Mouse (Mus musculus) myocyte (in vitro differentiated cells): ENCODE data around the gene Gm20388. TPM values are rescaled to one million over a fixed set of nuclear protein-coding genes. Genes with fewer than 3 reads are reported as not detected.

Source experiments
- H3K27me3 ChIP-seq: one replicate; pipeline ENCODE4 v1.6.1; 2011; ENCODE audit not compliant: control insufficient read depth, insufficient read depth, insufficient read length
- H3K36me3 ChIP-seq: one replicate; pipeline ENCODE4 v1.6.1; 2011; ENCODE audit not compliant: control insufficient read depth, insufficient read depth
- H3K4me2 ChIP-seq: one replicate; pipeline ENCODE4 v1.6.1; 2011; ENCODE audit warnings: low read depth, control low read depth
- H3K4me3 ChIP-seq: one replicate; pipeline ENCODE4 v1.5.1; 2011; ENCODE audit warnings: mild to moderate bottlenecking, control low read depth, moderate library complexity
- H3K79me2 ChIP-seq: one replicate; pipeline ENCODE4 v1.6.1; 2011; ENCODE audit not compliant: control insufficient read depth, insufficient read depth
- H3ac ChIP-seq: one replicate; pipeline ENCODE4 v1.6.1; 2011; ENCODE audit not compliant: control insufficient read depth, insufficient read length
- CEBPB ChIP-seq: IDR thresholded peaks from 2 replicates; pipeline ENCODE4 v1.6.1; 2011; ENCODE audit warnings: mild to moderate bottlenecking, moderate library complexity; ENCODE audit not compliant: poor library complexity, insufficient read depth, severe bottlenecking
- E2F4 ChIP-seq: IDR thresholded peaks from one replicate; pipeline ENCODE4 v1.6.1; 2011; ENCODE audit warnings: mild to moderate bottlenecking, control low read depth, moderate library complexity; ENCODE audit not compliant: insufficient read depth
- MAX ChIP-seq: IDR thresholded peaks from one replicate; pipeline ENCODE4 v1.6.1; 2011; ENCODE audit warnings: low read depth, mild to moderate bottlenecking, control low read depth
- MYOD1 ChIP-seq, 3 experiments: IDR thresholded peaks; one replicate each; pipeline ENCODE4 v1.6.1; 2011; ENCODE audit warnings: control low read depth in 2 of 3, low read depth in 2 of 3, mild to moderate bottlenecking in 2 of 3, moderate library complexity in 1 of 3; ENCODE audit not compliant: insufficient read length in 2 of 3, control insufficient read depth in 1 of 3
- MYOG ChIP-seq, 3 experiments: IDR thresholded peaks; one replicate each; pipeline ENCODE4 v1.6.1; 2011; ENCODE audit warnings: control low read depth in 2 of 3, low read depth in 2 of 3, mild to moderate bottlenecking in 2 of 3; ENCODE audit not compliant: insufficient read length in 2 of 3, control insufficient read depth in 1 of 3, insufficient read depth in 1 of 3
- POLR2A ChIP-seq: IDR thresholded peaks from one replicate; pipeline ENCODE4 v1.6.1; 2011; ENCODE audit warnings: low read depth, mild to moderate bottlenecking, control low read depth, moderate library complexity; ENCODE audit not compliant: insufficient read length
- POLR2AphosphoS2 ChIP-seq: IDR thresholded peaks from one replicate; pipeline ENCODE4 v1.6.1; 2011; ENCODE audit warnings: low read depth, control low read depth; ENCODE audit not compliant: insufficient read length
- REST ChIP-seq: IDR thresholded peaks from one replicate; pipeline ENCODE4 v1.6.1; 2011; ENCODE audit warnings: mild to moderate bottlenecking, control low read depth, moderate library complexity; ENCODE audit not compliant: insufficient read depth, insufficient read length
- SRF ChIP-seq: IDR thresholded peaks from one replicate; pipeline ENCODE4 v1.6.1; 2011; ENCODE audit warnings: low read depth; ENCODE audit not compliant: control insufficient read depth, insufficient read length
- TCF12 ChIP-seq: IDR thresholded peaks from one replicate; pipeline ENCODE4 v1.6.1; 2011; ENCODE audit warnings: mild to moderate bottlenecking, control low read depth; ENCODE audit not compliant: poor library complexity, insufficient read depth, severe bottlenecking
- TCF3 ChIP-seq: IDR thresholded peaks from one replicate; pipeline ENCODE4 v1.6.1; 2011; ENCODE audit warnings: low read depth, control low read depth; ENCODE audit not compliant: insufficient read length
- USF1 ChIP-seq: IDR thresholded peaks from one replicate; pipeline ENCODE4 v1.6.1; 2011; ENCODE audit warnings: low read depth, mild to moderate bottlenecking, control low read depth, moderate library complexity
- polyA plus RNA-seq: library from polyadenylated mRNA; unstranded; fragments of >200 nt; fragmentation: generic; extraction: Trizol; gene quantifications from one replicate; pipeline ENCODE4 v1.2.1, GENCODE M21; 2012; ENCODE audit warnings: missing spikeins

Gm20388 gene
- polyA plus RNA-seq, 1 experiment = 15.3 TPM

DNA sequence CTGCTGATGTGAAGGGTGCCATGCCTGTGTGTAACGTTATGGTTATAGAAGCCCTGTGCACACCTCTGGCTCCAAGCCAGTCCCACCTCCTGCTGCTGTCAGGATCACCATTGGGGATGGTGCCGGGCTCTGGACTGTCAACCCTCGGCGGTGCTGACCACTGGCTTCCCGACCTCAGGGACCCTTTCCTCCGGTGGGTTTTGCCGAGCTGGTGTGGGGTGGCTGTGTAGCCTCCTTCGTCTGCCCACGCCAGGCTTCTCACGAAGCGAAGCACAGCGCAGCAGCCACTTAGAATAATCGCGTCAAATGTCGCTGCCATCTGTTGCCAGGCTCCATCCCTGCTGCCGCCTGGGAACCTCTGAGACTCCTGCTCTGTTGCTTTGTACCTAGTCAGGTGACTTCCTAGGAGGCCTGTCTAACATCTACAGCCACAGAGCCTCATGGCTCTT, 637.7 kb downstream of the Gm20388 start:
- Histone ChIP-seq H3ac (no peak overlapping the region), H3K4me2 (no peak overlapping the region)
- TF ChIP-seq TCF12 = no peak
- no peak for TF ChIP-seq CEBPB
- no peak for TF ChIP-seq TCF3
- no peak for TF ChIP-seq POLR2AphosphoS2

DNA sequence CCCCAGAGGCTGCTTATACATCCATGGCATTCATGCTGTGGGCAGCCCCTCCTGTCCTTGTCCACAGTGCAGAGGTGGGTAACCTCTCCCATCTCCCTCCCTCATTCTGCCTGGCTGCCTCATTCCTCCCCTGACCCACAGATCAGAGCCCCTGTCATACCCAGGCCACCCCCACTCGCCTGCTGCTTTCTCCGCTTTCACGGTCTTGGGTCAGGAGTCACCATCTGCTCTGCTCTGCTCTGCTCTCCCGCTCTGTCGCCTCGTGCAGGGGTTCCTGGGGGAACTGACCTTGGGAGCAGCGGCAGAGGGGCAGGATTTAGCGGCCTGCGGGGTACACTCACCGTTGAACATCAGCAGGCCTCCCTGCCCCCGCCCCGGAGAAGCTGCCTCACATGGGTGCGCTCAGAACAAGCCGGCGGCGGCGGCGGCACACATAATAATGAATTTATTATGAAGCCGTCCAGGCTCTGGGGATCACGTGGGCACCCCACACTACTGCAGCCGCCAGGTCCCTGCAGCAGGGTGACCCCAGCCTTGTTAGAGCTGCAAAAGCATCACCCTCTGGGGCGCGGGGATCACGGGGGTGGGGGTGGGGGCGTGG, 638.8 kb downstream of the Gm20388 start:
- no peaks in the 10 kb centered on the region for H3K27me3 ChIP-seq
- H3K79me2 ChIP-seq = peaks cover 26% of the 10 kb centered on the region
- TF ChIP-seq USF1 = no peak
- no peak for TF ChIP-seq POLR2AphosphoS2
- no peak for TF ChIP-seq TCF12
- no peak for TF ChIP-seq MAX
- H3K36me3 ChIP-seq = no peaks in the 10 kb centered on the region
- no peak overlapping the region for H3K4me2 ChIP-seq
- H3K4me3 ChIP-seq = no peak overlapping the region
- no peak overlapping the region for H3ac ChIP-seq

More for the DNA sequence above, 637.7 kb downstream of the Gm20388 start:
- no peaks in the 10 kb centered on the region for H3K36me3 ChIP-seq
- H3K4me3 ChIP-seq = no peak overlapping the region
- H3K27me3 ChIP-seq = no peaks in the 10 kb centered on the region
- H3K79me2 ChIP-seq = peaks cover 26% of the 10 kb centered on the region

GRCm38 (mm10) chr8:120549922-120550321, 639.3 kb downstream of the Gm20388 start:
- no peak overlapping the region for H3K4me3 ChIP-seq
- peaks cover 24% of the 10 kb centered on the region for H3K79me2 ChIP-seq
- TF ChIP-seq USF1 (no peak), E2F4 (no peak), TCF12 (no peak), MAX (no peak), MYOD1 (IDR thresholded peaks at IDR 0.05; ENCODE audit: control insufficient read depth in 1 of 3, insufficient read length in 2 of 3, low read depth in 2 of 3) (no peak), REST (no peak), MYOG (IDR thresholded peaks at IDR 0.05; ENCODE audit: control insufficient read depth in 1 of 3, insufficient read depth in 1 of 3, insufficient read length in 2 of 3, low read depth in 2 of 3) (no peak), POLR2A (no peak), CEBPB (no peak), TCF3 (no peak), SRF (no peak), POLR2AphosphoS2 (no peak)
- no peaks in the 10 kb centered on the region for H3K36me3 ChIP-seq
- no peaks in the 10 kb centered on the region for H3K27me3 ChIP-seq
- no peak overlapping the region for H3K4me2 ChIP-seq
- no peak overlapping the region for H3ac ChIP-seq

GRCm38 (mm10) chr8:120550430-120550829, 639.8 kb downstream of the Gm20388 start:
- no peak overlapping the region for H3ac ChIP-seq
- no peak overlapping the region for H3K4me3 ChIP-seq
- H3K4me2 ChIP-seq = no peak overlapping the region
- H3K79me2 ChIP-seq = peaks cover 19% of the 10 kb centered on the region
- H3K36me3 ChIP-seq = no peaks in the 10 kb centered on the region
- TF ChIP-seq CEBPB = no peak
- no peak for TF ChIP-seq SRF
- TF ChIP-seq TCF3 = no peak
- H3K27me3 ChIP-seq = no peaks in the 10 kb centered on the region

- H3K27me3 ChIP-seq = no peaks in the 10 kb centered on the region
- H3ac ChIP-seq = no peak overlapping the region
- TF ChIP-seq TCF12 (no peak), TCF3 (no peak), CEBPB (no peak), USF1 (no peak), MYOG (IDR thresholded peaks at IDR 0.05; ENCODE audit: control insufficient read depth in 1 of 3, insufficient read depth in 1 of 3, insufficient read length in 2 of 3, low read depth in 2 of 3) (no peak), POLR2A (no peak), REST (no peak), POLR2AphosphoS2 (no peak), SRF (no peak), MAX (no peak)
- H3K4me3 ChIP-seq = no peak overlapping the region
- no peak overlapping the region for H3K4me2 ChIP-seq
- no peaks in the 10 kb centered on the region for H3K36me3 ChIP-seq
- H3K79me2 ChIP-seq = peaks cover 19% of the 10 kb centered on the region
Measured at GRCm38 (mm10) chr8:120550937-120551676, 640.5 kb downstream of the Gm20388 start.

- TF ChIP-seq MYOG (IDR thresholded peaks at IDR 0.05; ENCODE audit: control insufficient read depth in 1 of 3, insufficient read depth in 1 of 3, insufficient read length in 2 of 3, low read depth in 2 of 3) (no peak), E2F4 (no peak), POLR2AphosphoS2 (no peak), TCF12 (no peak), REST (no peak), SRF (no peak), USF1 (no peak), MAX (no peak), TCF3 (no peak), MYOD1 (IDR thresholded peaks at IDR 0.05; ENCODE audit: control insufficient read depth in 1 of 3, insufficient read length in 2 of 3, low read depth in 2 of 3) (no peak), CEBPB (no peak), POLR2A (no peak)
- Histone ChIP-seq H3K27me3 (no peaks in the 10 kb centered on the region), H3K4me3 (no peak overlapping the region), H3K36me3 (no peaks in the 10 kb centered on the region), H3K79me2 (peaks cover 14% of the 10 kb centered on the region), H3ac (no peak overlapping the region), H3K4me2 (no peak overlapping the region)
Measured at GRCm38 (mm10) chr8:120551677-120551980, 641.0 kb downstream of the Gm20388 start.
